Mouse (Mus musculus): ENCODE measurements around the gene Tdp2. TPM values are rescaled to one million over a fixed set of nuclear protein-coding genes. Genes with fewer than 3 reads are reported as not detected.

Tdp2 gene
- polyA plus RNA-seq, 1 experiment, result 5.4 TPM

- H3K4me2 ChIP-seq (ENCODE audit: low read depth), result no peak overlapping the region
- H3K79me2 ChIP-seq (ENCODE audit: control insufficient read depth, insufficient read depth), result peaks cover 25% of the 10 kb centered on the region
- peaks cover 13% of the 10 kb centered on the region for H3K36me3 ChIP-seq (ENCODE audit: control insufficient read depth, insufficient read depth)
- TF ChIP-seq TCF12 (IDR thresholded peaks at IDR 0.05; ENCODE audit: insufficient read depth, poor library complexity, severe bottlenecking) (no peak), E2F4 (IDR thresholded peaks at IDR 0.05; ENCODE audit: insufficient read depth) (no peak), REST (IDR thresholded peaks at IDR 0.05; ENCODE audit: insufficient read depth, insufficient read length) (no peak), POLR2A (IDR thresholded peaks at IDR 0.05; ENCODE audit: insufficient read length, low read depth) (no peak), MYOD1 (IDR thresholded peaks at IDR 0.05; ENCODE audit: control insufficient read depth in 1 of 3, insufficient read length in 2 of 3, low read depth in 2 of 3) (no peak), MAX (IDR thresholded peaks at IDR 0.05; ENCODE audit: low read depth) (no peak), USF1 (IDR thresholded peaks at IDR 0.05; ENCODE audit: low read depth) (no peak), TCF3 (IDR thresholded peaks at IDR 0.05; ENCODE audit: insufficient read length, low read depth) (no peak), POLR2AphosphoS2 (IDR thresholded peaks at IDR 0.05; ENCODE audit: insufficient read length, low read depth) (no peak)
- no peak overlapping the region for H3K4me3 ChIP-seq
- H3ac ChIP-seq (ENCODE audit: control insufficient read depth, insufficient read length), result no peak overlapping the region
- H3K27me3 ChIP-seq (ENCODE audit: control insufficient read depth, insufficient read depth, insufficient read length), result no peaks in the 10 kb centered on the region
Measured at GRCm38 (mm10) chr13:24841702-24842101, 10.2 kb downstream of the Tdp2 start.

GRCm38 (mm10) chr13:24844983-24845955 lies 13.8 kb downstream of the Tdp2 start, which contains the start of gene D130043K22Rik:
Gene D130043K22Rik, plus strand, starts transcription at chr13:24845135.
- H3K79me2 ChIP-seq (ENCODE audit: control insufficient read depth, insufficient read depth), result no peaks in the 10 kb centered on the region
- H3K4me3 ChIP-seq, result no peak within 1 kb of the TSS
- TF ChIP-seq POLR2AphosphoS2 (IDR thresholded peaks at IDR 0.05; ENCODE audit: insufficient read length, low read depth), result peak; percentile 30
- no peak for TF ChIP-seq USF1 (IDR thresholded peaks at IDR 0.05; ENCODE audit: low read depth)
- no peak within 1 kb of the TSS for H3ac ChIP-seq (ENCODE audit: control insufficient read depth, insufficient read length)
- H3K27me3 ChIP-seq (ENCODE audit: control insufficient read depth, insufficient read depth, insufficient read length), result no peaks in the 10 kb centered on the region
- H3K36me3 ChIP-seq (ENCODE audit: control insufficient read depth, insufficient read depth), result peaks cover 4% of the 10 kb centered on the region
- H3K4me2 ChIP-seq (ENCODE audit: low read depth), result no peak within 1 kb of the TSS

GRCm38 (mm10) chr13:24849318-24849717 lies 17.8 kb downstream of the Tdp2 start:
- Histone ChIP-seq H3K27me3 (ENCODE audit: control insufficient read depth, insufficient read depth, insufficient read length) (no peaks in the 10 kb centered on the region), H3K4me3 (no peak overlapping the region), H3K4me2 (ENCODE audit: low read depth) (no peak overlapping the region), H3K36me3 (ENCODE audit: control insufficient read depth, insufficient read depth) (no peaks in the 10 kb centered on the region), H3ac (ENCODE audit: control insufficient read depth, insufficient read length) (no peak overlapping the region), H3K79me2 (ENCODE audit: control insufficient read depth, insufficient read depth) (no peaks in the 10 kb centered on the region)
- TF ChIP-seq POLR2A (IDR thresholded peaks at IDR 0.05; ENCODE audit: insufficient read length, low read depth), result no peak
- peak in 1 of 3 experiments; percentile 24 for TF ChIP-seq MYOD1 (IDR thresholded peaks at IDR 0.05; ENCODE audit: control insufficient read depth in 1 of 3, insufficient read length in 2 of 3, low read depth in 2 of 3)
- TF ChIP-seq MAX (IDR thresholded peaks at IDR 0.05; ENCODE audit: low read depth), result no peak

DNA sequence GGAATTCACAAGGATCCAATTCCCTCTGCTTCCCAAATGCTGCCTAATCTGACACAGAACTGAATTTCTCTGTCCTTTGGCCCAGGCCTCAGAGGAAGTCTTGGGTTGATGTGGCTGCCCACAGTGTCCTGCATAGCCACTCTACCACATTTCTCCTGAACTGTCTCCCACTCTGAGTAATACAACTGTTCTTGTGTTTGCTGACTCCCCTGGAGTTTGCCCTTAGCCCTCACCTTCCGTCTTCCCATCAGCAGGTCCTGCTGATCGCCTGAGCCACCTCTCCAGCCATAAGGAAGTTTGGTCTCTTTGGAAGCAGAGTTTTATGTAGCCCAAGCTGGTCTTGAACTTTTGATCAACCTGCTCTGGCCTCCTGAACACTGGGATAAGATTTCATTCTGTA lies 20.5 kb downstream of the Tdp2 start:
- H3K79me2 ChIP-seq (ENCODE audit: control insufficient read depth, insufficient read depth), result no peaks in the 10 kb centered on the region
- no peaks in the 10 kb centered on the region for H3K27me3 ChIP-seq (ENCODE audit: control insufficient read depth, insufficient read depth, insufficient read length)
- no peak overlapping the region for H3K4me3 ChIP-seq
- TF ChIP-seq TCF3 (IDR thresholded peaks at IDR 0.05; ENCODE audit: insufficient read length, low read depth) (no peak), CEBPB (IDR thresholded peaks at IDR 0.05; ENCODE audit: insufficient read depth, poor library complexity, severe bottlenecking) (no peak), MAX (IDR thresholded peaks at IDR 0.05; ENCODE audit: low read depth) (no peak), POLR2A (IDR thresholded peaks at IDR 0.05; ENCODE audit: insufficient read length, low read depth) (no peak), MYOD1 (IDR thresholded peaks at IDR 0.05; ENCODE audit: control insufficient read depth in 1 of 3, insufficient read length in 2 of 3, low read depth in 2 of 3) (no peak), POLR2AphosphoS2 (IDR thresholded peaks at IDR 0.05; ENCODE audit: insufficient read length, low read depth) (no peak), TCF12 (IDR thresholded peaks at IDR 0.05; ENCODE audit: insufficient read depth, poor library complexity, severe bottlenecking) (no peak), E2F4 (IDR thresholded peaks at IDR 0.05; ENCODE audit: insufficient read depth) (no peak), SRF (IDR thresholded peaks at IDR 0.05; ENCODE audit: control insufficient read depth, insufficient read length, low read depth) (no peak), REST (IDR thresholded peaks at IDR 0.05; ENCODE audit: insufficient read depth, insufficient read length) (no peak), USF1 (IDR thresholded peaks at IDR 0.05; ENCODE audit: low read depth) (no peak), MYOG (IDR thresholded peaks at IDR 0.05; ENCODE audit: control insufficient read depth in 1 of 3, insufficient read depth in 1 of 3, insufficient read length in 2 of 3, low read depth in 2 of 3) (no peak)
- no peak overlapping the region for H3ac ChIP-seq (ENCODE audit: control insufficient read depth, insufficient read length)
- no peak overlapping the region for H3K4me2 ChIP-seq (ENCODE audit: low read depth)
- no peaks in the 10 kb centered on the region for H3K36me3 ChIP-seq (ENCODE audit: control insufficient read depth, insufficient read depth)

DNA sequence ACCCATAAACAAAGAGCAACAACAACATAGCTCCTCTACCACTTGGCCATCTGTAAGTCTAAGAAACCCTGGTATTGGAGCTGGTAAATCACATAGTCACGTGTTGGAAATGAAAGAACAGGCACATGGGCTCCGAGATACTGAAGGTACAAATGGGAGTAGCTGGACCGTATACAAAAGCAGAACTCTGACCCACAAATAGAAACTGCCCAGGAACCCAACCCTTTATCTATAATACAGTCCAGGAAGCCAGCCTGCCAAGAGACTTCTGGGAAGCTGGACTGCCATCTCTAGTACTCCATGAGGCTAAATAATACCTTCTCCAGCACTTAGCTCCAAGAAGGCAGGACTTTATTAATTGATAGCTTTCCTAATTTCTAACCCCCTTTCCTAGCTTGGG lies 21.1 kb downstream of the Tdp2 start:
- Histone ChIP-seq H3K27me3 (ENCODE audit: control insufficient read depth, insufficient read depth, insufficient read length) (no peaks in the 10 kb centered on the region), H3K36me3 (ENCODE audit: control insufficient read depth, insufficient read depth) (no peaks in the 10 kb centered on the region), H3K4me3 (no peak overlapping the region), H3ac (ENCODE audit: control insufficient read depth, insufficient read length) (no peak overlapping the region), H3K79me2 (ENCODE audit: control insufficient read depth, insufficient read depth) (no peaks in the 10 kb centered on the region), H3K4me2 (ENCODE audit: low read depth) (no peak overlapping the region)
- TF ChIP-seq MYOG (IDR thresholded peaks at IDR 0.05; ENCODE audit: control insufficient read depth in 1 of 3, insufficient read depth in 1 of 3, insufficient read length in 2 of 3, low read depth in 2 of 3), result no peak
- no peak for TF ChIP-seq TCF3 (IDR thresholded peaks at IDR 0.05; ENCODE audit: insufficient read length, low read depth)
- no peak for TF ChIP-seq POLR2A (IDR thresholded peaks at IDR 0.05; ENCODE audit: insufficient read length, low read depth)
- TF ChIP-seq SRF (IDR thresholded peaks at IDR 0.05; ENCODE audit: control insufficient read depth, insufficient read length, low read depth), result no peak
- TF ChIP-seq E2F4 (IDR thresholded peaks at IDR 0.05; ENCODE audit: insufficient read depth), result no peak
- no peak for TF ChIP-seq USF1 (IDR thresholded peaks at IDR 0.05; ENCODE audit: low read depth)
- no peak for TF ChIP-seq POLR2AphosphoS2 (IDR thresholded peaks at IDR 0.05; ENCODE audit: insufficient read length, low read depth)
- no peak for TF ChIP-seq MYOD1 (IDR thresholded peaks at IDR 0.05; ENCODE audit: control insufficient read depth in 1 of 3, insufficient read length in 2 of 3, low read depth in 2 of 3)
- TF ChIP-seq MAX (IDR thresholded peaks at IDR 0.05; ENCODE audit: low read depth), result no peak
- TF ChIP-seq TCF12 (IDR thresholded peaks at IDR 0.05; ENCODE audit: insufficient read depth, poor library complexity, severe bottlenecking), result no peak
- no peak for TF ChIP-seq REST (IDR thresholded peaks at IDR 0.05; ENCODE audit: insufficient read depth, insufficient read length)
- no peak for TF ChIP-seq CEBPB (IDR thresholded peaks at IDR 0.05; ENCODE audit: insufficient read depth, poor library complexity, severe bottlenecking)

Data from myocyte (in vitro differentiated cells).